Mouse (Mus musculus) heart, adult 18-20 months (tissue): ENCODE measurements around the gene Fam172a. TPM values are rescaled to one million over a fixed set of nuclear protein-coding genes. Genes with fewer than 3 reads are reported as not detected.

ENCODE experiments used
- DNase-seq, 2 experiments: peaks; one replicate each; pipeline ENCODE4 v3.0.0; 2021 to 2022; ENCODE audit warnings: mixed read lengths in 1 of 2
- total RNA-seq, 2 experiments: library from RNA; stranded (reverse); gene quantifications; 2 replicates each; pipeline ENCODE4 v1.2.3; 2021

Gene Fam172a
- total RNA-seq, 2 experiments from 2014 or later = 11.1 to 11.3 TPM

DNA sequence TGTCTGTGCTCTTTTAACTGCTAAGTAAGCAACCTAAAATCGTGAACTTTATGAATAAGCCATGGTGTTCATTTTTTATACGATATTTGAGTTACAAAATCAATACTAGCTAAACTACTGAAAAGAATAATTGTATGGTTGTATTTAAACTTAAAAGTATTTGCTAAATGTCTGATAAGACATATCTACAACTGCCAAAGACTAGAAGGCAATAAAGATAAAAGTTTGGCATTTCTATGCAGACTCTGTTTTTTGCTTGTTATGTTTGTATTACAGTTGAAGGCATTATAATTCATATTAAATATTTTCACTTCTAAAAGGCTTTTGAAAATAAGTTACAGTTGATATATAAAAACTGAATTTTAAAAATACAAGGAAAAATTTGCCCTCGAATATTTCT is 274.4 kb downstream of the Fam172a start:
- DNase-seq = no peak

DNA sequence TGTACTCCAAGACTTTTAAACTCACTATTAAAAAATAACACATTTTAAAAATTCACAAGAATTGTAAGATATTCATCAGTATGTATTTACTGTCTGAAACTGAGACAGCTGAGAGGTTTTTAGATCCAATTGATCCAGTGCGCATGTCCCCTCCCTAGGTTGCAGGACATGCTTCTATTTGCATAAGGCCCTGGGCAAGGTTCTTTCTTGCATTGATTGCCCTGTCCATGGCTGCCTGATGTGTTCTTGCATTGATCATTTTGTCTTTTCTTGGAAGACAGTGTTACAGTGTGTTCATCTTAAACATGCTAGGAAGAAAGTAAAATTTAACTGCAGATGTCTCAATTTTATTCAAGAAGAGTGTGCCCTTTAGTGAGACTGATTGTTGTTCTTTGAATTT is 275.3 kb downstream of the Fam172a start:
- DNase-seq = no peak

DNA sequence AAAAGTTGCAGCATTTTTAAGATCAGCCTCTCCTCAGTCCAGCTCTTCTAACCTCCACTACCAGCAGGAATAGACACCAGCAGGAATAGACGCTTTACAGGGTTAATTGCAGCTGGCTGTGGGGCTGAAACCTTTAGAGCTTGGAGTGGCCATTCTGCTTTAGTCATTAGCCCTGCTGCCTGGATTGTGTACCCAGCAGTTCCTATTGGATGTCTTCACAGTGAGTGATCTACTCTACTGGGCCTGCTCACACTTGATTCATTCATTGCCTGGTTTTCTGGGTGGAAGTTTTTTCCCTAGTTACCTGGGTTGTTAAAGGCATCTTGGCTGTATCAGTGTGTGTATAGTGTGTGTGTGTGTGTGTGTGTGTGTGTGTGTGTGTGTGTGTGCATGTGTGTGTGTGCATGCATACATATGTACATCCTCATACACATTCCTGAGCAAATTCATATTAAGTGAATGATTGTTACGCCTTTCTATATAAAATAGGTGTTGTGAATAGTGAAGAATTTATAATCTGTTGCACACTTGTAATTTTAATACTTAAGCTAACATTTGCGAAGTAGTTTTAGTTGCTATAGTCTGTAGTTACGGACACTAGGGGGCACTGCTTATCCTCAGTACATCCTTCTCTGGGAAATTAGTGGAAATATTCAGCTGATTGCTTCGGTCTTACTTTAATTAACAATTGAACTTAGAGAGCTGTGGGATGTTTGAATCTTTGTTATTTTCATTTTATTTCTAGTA is 280.4 kb downstream of the Fam172a start:
- peak; percentile 18 to 56 for DNase-seq

DNA sequence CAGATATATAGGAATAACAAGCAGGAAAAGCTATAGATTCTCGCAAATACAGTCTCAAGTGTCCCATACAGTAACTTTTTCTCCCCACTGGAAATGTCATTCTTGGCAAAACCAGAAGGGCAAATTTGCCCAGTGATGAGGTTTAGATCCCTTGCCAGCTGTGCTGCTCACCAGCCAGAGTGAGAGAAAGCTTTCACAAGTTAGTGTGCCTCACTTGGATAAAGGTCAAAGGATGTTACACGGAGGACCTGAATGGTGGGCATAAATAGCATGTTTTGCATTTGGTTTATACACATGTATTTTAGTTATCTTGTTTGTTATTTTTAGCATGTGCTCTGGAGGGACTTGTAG is 281.0 kb downstream of the Fam172a start:
- peak; percentile 7 to 16 for DNase-seq

DNA sequence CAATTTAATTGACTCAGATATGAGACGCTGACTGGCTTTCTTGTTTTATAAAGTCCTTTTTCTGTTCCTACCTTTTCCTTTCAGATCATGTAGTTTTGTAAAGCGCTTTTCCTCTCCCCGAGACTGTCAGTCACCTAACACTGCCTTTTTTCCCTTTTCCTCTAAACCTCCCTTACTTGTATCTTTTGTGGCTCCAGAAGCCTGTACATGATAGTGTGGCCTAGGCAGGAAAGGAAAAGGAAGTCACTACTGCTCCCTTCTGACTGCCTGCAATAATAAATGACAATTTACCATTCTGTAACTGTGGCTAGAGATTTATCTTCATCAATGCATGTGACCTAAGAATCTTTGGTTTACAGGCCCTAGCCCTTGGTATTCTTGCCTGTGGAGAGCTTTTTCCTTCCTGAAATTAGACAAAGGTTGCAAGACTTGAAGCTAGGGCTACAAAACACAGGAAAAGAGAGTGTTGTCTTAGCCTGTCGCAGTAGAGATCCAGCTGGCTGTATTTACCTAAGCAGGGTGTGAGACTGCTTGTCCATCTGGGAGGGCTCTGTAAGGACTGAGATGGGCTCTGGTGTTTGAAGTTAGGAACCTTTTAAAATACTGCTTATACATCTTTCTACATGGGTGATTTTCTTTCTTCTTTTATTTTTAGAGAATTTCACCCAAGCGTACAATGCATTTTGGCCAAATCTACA is 289.5 kb downstream of the Fam172a start:
- no peak for DNase-seq

DNA sequence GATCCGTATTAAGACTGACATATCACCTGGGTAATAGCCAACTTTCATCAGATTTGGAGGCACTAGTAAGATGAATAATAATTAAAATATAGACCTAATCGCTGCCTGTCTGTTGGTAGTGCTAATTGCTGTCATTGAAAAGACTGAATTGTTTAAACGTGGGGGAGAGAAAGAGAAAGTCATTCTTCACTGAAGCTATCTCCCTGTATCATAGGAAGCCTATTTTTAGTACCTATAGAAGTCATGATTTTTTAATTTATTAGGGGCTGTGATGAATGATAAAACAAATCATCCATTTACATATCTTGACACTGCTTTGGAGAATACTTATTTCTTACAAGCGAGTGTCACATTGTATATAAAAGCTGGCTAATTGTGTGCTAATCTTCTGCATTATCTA is 302.8 kb downstream of the Fam172a start:
- no peak for DNase-seq

DNA sequence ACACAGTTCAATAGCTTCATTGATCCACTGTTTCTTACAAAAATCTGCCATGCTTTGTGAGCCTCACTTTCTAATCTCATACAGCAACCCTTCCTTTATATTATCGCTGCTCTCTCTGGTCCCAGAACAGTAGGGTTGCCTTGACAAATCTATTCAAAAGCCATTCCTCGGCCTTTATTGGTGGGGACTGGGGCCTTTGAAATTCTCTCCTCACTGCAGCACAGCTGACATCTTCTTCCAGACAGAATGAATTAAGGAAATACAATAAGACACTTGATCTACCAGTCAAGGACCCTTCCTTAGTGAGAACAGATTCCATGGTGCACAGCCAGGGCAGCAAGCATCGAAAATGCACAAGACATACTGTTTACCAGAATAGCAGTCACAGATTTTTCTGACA is 303.5 kb downstream of the Fam172a start:
- DNase-seq = no peak

DNA sequence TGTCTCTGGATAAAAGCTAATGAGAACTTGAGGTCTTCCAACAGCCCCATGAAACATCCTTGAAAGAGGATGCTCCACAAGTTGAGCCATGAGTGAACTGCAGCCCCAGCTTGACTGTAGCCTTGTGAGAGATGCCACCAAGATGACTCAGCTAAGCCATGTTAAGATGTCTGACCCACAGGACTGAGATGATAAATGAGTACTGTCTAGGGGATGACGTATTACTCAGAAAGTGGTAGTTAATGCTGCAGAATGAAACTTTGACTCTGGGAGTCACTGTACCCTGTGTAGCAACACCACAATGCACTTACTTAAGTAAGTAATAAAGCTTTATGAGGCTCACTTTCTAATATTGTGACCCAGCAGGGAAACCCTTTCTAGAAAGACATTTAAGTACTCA is 308.3 kb downstream of the Fam172a start:
- DNase-seq = no peak

DNA sequence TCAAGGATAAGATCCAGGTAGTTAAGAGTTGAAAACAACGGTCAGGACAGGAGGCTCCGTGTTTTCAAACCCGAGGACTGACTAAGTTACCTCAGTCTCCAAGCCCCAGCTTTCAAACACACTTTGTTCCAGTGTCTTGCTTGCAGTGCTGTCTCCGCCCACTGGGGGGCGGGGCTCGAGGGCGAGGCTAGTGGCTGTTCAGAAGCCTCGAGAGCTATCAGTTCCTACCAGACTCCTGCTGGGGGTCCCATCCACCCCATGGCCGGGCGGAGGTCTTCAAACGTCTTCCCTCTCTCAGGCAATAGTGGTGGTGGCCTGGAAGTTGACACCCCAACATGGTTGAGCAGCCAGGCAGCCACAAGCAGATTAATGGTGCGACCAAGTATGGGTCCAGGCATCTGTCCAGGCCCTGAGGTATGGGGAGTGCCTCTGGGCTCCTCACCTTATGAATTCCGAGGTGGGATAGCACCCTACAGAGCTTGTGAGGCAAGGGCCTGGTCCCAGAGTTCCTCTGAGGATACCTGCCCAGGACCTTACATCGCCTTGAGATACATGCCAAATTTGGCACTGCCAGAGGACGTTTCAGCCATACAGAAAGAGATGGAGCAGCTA is 323.0 kb downstream of the Fam172a start, which contains the start of gene Pou5f2:
Gene Pou5f2 (plus strand): TSS at position 220 of the 612 bp plus-strand sequence.
- peak in 1 of 2 experiments; percentile 4 for DNase-seq

DNA sequence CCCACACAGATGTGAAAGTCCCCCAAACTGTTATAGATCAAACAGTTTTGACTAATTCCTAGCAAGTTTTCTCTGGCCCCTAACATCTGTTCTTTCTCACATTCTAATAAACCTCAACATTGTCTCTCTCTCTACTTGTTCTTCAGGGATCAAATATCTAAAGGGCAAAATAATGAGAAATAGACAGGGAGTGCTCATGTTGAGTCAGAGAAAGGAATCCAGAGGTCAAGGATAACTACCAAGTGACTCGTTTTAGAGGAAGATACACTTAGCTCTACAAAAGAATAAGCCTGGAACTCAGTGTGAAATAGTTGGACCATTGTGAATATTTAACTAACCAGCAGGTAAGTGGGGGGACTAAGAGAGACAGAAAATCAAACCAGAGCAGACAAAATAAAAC is 331.0 kb downstream of the Fam172a start:
- no peak for DNase-seq

DNA sequence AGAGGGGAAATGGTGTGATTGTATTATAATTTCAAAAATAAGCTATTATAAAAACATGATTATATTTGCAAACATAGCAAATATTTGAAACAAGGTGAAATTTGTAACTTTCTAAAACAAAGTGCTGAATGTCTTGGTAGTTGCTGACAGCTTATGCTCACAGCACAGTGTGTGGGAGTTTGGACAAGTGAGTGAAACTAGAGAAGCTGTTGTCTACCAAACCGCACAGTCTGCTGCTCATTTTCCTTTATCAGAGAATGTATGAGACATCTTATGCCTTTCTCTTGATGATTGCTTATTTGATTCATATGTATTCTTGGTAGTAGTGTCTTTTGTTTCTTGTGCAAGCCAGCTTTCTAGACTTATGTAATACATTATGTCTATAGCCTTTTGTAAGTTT is 335.4 kb downstream of the Fam172a start:
- DNase-seq = no peak

DNA sequence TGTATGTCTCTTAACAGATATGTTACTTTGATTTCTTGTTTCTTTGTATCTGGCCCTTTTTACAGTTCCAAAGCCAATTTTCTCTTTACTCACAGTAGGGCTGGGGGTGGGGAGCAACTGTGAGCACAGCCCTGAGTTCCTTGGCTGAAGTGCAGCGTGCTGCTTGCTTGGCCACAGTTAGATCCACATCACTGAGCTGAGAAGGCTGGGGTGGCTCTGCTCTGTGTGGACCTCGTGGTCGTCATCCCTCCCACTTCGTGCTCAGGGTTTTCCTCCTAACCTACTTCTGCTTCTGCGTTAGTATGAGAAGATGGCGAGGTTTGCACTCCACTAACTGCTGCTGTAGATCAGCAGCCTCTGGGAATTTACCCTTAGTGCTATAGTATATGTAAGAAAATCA is 341.4 kb downstream of the Fam172a start:
- no peak for DNase-seq

DNA sequence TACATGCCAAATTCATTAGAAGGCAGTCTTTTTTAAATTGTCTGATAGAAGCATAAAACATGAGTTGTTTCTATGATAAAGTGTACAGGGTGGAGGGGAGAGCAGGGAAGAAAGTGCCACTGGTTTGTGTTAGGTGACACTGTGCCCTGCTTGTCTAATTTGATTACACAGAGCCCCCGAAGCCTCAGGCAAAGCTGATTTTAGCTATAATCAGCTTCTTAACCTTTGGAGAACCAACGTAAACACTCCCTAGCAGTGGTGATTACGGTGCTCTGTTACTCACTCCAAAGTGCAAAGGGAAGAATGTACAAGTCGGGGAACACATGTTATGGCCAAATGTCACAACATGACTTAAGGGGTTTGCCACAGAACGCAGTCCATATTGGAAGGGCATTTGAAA is 343.3 kb downstream of the Fam172a start:
- DNase-seq = no peak

DNA sequence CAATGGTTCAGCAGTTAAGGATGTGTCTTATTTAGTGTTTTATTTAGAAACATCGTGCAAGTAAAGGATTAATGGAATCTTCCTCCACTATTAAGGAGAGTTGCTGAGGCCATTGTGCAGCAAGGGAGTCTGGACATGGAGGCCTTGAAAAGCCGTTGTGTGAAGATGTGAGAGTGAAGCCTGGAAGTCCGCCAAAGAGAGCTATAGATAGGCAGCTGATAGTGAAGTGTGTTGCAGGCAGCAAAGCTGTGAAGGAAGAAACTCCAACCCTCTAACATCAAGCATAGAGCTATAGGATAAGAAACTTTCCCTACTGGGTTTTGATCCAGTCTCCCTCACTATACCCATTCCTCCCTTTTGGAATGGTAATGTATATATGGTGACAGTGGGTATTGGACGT is 385.9 kb downstream of the Fam172a start:
- no peak for DNase-seq

DNA sequence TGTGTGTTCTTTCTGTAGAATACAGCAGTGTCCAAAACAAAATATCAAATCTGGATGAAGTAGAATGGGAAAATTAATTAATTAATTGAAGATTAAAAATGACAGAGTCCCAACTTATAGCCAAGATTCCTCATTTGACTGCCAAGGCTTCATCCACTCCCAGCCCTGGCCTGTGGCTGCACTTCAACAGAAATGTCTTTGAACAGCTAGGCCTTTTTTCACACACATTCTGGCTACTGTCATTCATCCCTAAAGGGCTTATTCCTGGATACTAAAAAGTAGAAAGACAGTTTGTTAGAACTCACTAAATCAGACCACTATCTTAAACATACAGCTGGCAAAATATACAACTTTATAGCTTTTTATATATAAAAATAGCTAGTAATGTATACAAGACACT is 388.9 kb downstream of the Fam172a start:
- DNase-seq = no peak

DNA sequence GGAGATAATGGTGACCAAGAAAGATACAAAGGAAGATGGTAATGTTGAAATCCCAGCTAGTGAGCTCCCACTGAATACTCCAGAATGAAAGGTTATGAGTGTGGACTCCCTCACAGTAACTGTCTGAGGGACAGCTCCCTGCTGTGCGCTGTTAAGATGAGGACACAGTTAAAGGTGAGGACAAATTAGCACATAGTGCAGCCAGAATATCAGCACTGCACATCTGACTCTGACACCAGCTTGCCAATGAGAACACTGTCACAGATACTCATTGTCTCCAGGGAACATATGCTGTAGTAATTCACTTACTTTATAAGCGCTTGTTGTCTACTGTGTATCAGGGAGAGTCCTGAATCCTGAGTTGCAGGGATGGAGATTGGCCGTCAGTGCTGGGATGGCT is 390.1 kb downstream of the Fam172a start:
- DNase-seq = no peak

DNA sequence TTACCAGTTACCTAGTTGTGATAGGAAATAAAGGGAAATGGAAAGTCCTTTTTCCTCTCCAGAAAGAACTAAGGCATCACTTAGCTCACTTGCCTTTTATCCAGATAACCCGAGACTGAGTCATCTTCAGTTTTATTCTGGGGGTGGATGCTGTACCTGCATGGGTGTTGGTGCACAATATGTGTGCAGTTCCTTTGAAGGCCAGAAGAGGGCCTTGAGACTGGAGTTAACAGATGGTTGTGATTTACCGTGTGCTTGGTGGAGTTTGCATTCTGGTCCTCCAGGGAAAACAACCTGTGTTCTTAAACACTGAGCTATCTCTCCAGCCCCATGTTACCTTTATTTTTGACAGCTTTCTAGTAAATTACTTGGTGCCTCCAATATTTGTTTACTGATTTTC is 392.5 kb downstream of the Fam172a start:
- no peak for DNase-seq

DNA sequence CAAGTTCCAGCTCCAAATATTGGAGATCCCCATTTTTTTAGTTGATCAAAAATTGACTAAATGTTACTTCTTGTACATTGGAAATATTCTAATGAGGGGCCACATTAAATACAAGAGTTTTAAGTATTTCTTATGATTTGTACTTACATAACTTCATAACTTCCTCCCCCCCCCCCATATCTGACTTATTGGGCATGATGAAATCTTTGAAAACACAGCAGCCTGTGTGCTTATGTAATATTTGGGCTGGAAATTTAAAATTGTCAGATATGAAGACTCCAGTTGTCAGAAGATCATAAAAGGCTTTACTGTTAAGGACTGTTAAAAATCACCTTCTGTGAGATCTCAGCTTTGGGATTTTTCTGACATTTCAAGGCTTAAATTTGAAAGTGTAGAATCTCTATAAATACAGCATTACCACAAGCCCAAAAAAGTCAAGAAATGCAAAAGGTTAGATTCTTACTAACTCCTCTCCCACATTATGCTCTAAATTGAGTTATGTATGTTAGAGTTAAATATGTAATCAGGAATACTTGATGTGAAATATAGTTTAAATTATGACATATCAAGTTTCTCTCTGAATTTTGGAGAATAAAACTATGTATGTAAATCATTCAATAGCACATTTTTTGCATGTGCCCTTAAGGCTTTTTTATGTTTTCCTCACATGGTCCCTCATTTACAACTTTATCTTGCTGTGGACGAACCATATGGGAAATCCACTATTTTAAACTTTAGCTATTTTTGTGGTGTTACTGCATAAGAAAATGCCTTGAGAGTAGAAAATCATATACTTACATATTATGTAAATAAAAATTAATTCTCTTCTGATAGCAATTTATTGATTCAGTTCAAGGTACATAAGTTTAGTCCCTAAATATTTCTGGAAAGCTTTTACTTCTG is 393.5 kb downstream of the Fam172a start:
- DNase-seq = no peak

DNA sequence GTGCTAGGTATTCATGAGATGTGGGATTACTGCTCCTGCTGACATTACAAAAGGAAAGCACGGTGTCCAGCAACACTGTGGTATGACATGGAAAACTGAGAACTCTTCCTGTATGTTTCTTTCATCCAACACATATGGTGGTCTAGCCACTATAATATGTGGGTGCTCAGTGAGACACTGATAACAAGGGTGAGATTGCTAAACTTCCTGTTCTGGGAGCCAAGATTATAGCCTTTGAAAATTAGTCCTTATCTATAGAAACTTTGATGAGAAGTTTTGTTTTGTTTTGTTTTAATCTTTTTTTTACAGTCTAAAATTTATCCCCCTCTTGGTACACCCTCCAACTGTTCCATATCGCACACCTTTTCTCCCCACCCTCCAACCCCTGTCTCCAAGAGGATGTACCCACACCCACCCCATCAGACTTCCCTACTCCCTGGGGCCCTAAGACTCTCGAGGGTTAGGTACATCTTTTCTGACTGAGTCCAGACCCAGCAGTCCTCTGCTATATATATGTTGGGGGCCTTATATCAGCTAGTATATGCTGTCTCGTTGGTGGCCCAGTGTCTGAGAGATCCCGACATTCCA is 397.1 kb downstream of the Fam172a start:
- DNase-seq = no peak

DNA sequence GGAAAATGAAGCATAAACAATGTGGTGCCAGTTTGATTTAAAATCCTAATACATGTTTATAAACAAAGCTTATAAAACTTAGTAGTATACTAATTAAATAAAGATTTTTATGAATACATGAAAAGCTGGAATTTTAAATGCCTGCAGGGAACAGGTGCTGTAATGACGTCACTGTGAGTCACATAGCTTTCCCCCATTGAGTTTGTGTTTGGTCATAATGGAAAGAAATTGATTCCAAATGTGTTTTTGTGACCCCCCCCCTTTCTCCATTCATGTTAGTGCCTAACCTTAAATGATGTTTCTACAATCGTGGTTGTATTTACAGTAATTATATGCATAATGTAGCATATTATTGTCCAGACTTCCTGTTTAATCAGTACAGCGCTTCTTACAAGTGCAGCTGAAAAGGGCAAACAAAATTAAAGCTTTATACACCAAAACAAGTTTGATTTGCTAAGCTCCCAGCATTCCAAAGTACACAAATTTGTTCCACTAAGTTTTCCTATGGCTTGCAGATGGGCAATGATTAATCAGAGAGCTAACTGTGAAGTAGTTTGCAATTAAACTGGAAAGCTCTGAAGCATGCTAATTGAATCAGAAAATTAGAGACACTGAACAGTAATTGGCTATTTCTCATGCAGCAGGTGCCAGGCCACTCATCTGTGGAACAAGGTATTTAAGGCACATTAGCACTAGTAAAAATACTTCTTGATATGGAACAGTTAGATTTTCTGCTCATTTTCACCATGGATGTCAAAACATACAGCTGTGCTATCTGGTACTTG is 398.1 kb downstream of the Fam172a start:
- DNase-seq = no peak

DNA sequence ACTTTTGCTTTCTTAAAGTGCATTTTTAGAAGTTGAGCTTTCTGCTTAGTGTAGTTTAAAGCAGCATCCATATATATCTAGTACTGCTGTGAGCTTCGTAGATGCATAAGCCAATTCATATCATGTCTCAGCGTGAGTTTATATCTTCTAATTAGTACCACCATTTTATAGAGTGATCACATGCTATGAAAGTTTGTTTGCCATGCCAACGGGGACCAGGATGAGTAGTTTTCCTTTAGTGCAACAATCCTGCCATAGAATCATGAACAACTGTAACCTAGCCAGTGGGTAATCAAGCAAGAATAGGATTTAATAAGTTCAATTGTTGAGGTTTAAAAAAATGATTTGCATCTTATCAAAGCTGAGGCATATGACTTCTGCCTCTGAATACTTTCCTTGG is 398.8 kb downstream of the Fam172a start:
- DNase-seq = no peak
